Mouse (Mus musculus) liver, postnatal 0 days (tissue): ENCODE data around the gene Olfr15. TPM values are rescaled to one million over a fixed set of nuclear protein-coding genes. Genes with fewer than 3 reads are reported as not detected.
"Not testable (repeated sequence)": the region's sequence is repeated elsewhere in the genome, so short reads cannot be mapped to it uniquely, and the experiment has no call there.

ENCODE experiments used
- ATAC-seq: fragments of 200-750 bp; cut with Nextera tagmentation; 2 replicates; pipeline ENCODE4 v1.8.0; 2017; ENCODE audit warnings: mild to moderate bottlenecking, moderate library complexity
- DNase-seq: peaks from one replicate; pipeline ENCODE4 v3.0.0-alpha.2; 2016
- H3K27ac ChIP-seq: fragments of 300-500 bp; sonication (generic); 2 replicates; pipeline ENCODE4 v1.5.1; 2014; ENCODE audit warnings: antibody characterized with exemption, moderate library complexity, mild to moderate bottlenecking, low read depth
- H3K27me3 ChIP-seq: fragments of 300-500 bp; sonication (generic); 2 replicates; pipeline ENCODE4 v1.6.1; 2014; ENCODE audit warnings: low read length, control low read depth, mixed read lengths; ENCODE audit not compliant: insufficient read depth
- H3K36me3 ChIP-seq: fragments of 300-500 bp; sonication (generic); replicated peaks from 2 replicates; pipeline ENCODE4 v1.6.1; 2014; ENCODE audit warnings: mild to moderate bottlenecking, control low read depth, low read length, moderate library complexity, mixed read lengths; ENCODE audit not compliant: insufficient read depth
- H3K4me1 ChIP-seq: fragments of 300-500 bp; sonication (generic); 2 replicates; pipeline ENCODE4 v1.6.1; 2014; ENCODE audit warnings: antibody characterized with exemption, mild to moderate bottlenecking, control low read depth; ENCODE audit not compliant: insufficient read depth
- H3K4me2 ChIP-seq: fragments of 300-500 bp; sonication (generic); 2 replicates; pipeline ENCODE4 v1.6.1; 2014; ENCODE audit warnings: low read depth, mild to moderate bottlenecking, low read length, moderate library complexity, mixed read lengths
- H3K4me3 ChIP-seq: fragments of 300-500 bp; sonication (generic); 2 replicates; pipeline ENCODE4 v1.5.1; 2014; ENCODE audit warnings: low read depth, low read length
- H3K9ac ChIP-seq: fragments of 300-500 bp; sonication (generic); replicated peaks from 2 replicates; pipeline ENCODE4 v1.6.1; 2014; ENCODE audit warnings: mild to moderate bottlenecking, moderate library complexity
- H3K9me3 ChIP-seq: fragments of 300-500 bp; sonication (generic); 2 replicates; pipeline ENCODE4 v1.6.1; 2016; ENCODE audit warnings: mild to moderate bottlenecking, control low read depth, low read length, mixed read lengths
- CTCF ChIP-seq: sonication (generic); IDR thresholded peaks from 2 replicates; pipeline ENCODE4 v1.5.1; 2016; ENCODE audit warnings: antibody characterized with exemption, low read depth
- EP300 ChIP-seq: IDR thresholded peaks from 2 replicates; pipeline ENCODE4 v1.6.1; 2016; ENCODE audit warnings: antibody characterized with exemption, low read depth, mild to moderate bottlenecking
- WGBS: fragments of 180-500 bp; shearing (Covaris S2); extraction: QIAGEN DNeasy Blood & Tissue Kit; methylation state at CpG from one replicate; pipeline ENCODE4 v1.1.7; 2014; ENCODE audit not compliant: insufficient replicate concordance; 5-methylcytosine and 5-hydroxymethylcytosine counted together
- polyA plus RNA-seq: library from polyadenylated mRNA; unstranded; fragments of >200 nt; fragmentation: Nextera tagmentation; extraction: Ambion mirVana; gene quantifications from 2 replicates; pipeline ENCODE4 v1.2.1, GENCODE M21; 2015

The Olfr15 gene
- polyA plus RNA-seq, 1 experiment from 2014 or later = not detected

- Histone ChIP-seq H3K27ac (peak overlapping the region; percentile 81; the same call in 1 of the 2 replicates), H3K9me3 (no peaks in the 10 kb centered on the region), H3K4me2 (peak overlapping the region; percentile 85), H3K4me3 (0 out of 2 replicates have a peak overlapping the region, but pooled peaks have one; percentile 58), H3K36me3 (no peaks in the 10 kb centered on the region), H3K4me1 (peaks cover 13% of the 10 kb centered on the region), H3K9ac (peak overlapping the region; percentile 74; the same call in 1 of the 2 replicates), H3K27me3 (no peaks in the 10 kb centered on the region)
- 73% methylated on average over 4 of the region's 4 CpGs for WGBS
- ATAC-seq (no peak), DNase-seq (no peak)
- TF ChIP-seq CTCF (no peak), EP300 (no peak)
Observed at GRCm38 (mm10) chr16:3847871-3848270, 17.2 kb downstream of the Olfr15 start.

- no peaks in the 10 kb centered on the region for H3K9me3 ChIP-seq
- H3K27ac ChIP-seq = no peak overlapping the region
- H3K4me3 ChIP-seq = no peak overlapping the region
- H3K27me3 ChIP-seq = no peaks in the 10 kb centered on the region
- ATAC-seq = no peak
- TF ChIP-seq EP300 (no peak), CTCF (peak; percentile 40)
- no peaks in the 10 kb centered on the region for H3K36me3 ChIP-seq
- no peak for DNase-seq
- H3K9ac ChIP-seq = no peak overlapping the region
- H3K4me2 ChIP-seq = peak overlapping the region; percentile 85; the same call in 1 of the 2 replicates
- 65% methylated on average over 3 of the region's 3 CpGs for WGBS
- H3K4me1 ChIP-seq = peaks cover 13% of the 10 kb centered on the region
Observed at GRCm38 (mm10) chr16:3848416-3848815, 17.7 kb downstream of the Olfr15 start.

- not testable (repeated sequence) for H3K4me2 ChIP-seq, ATAC-seq, H3K9ac ChIP-seq, H3K27me3 ChIP-seq, H3K9me3 ChIP-seq, H3K27ac ChIP-seq, H3K4me3 ChIP-seq, H3K4me1 ChIP-seq, H3K36me3 ChIP-seq, DNase-seq
- 81% methylated on average over 13 of the region's 13 CpGs for WGBS
Observed at GRCm38 (mm10) chr16:3851301-3851700, 20.6 kb downstream of the Olfr15 start.

GRCm38 (mm10) chr16:3852586-3852985 is 21.9 kb downstream of the Olfr15 start:
- 76% methylated on average over 9 of the region's 12 CpGs for WGBS
- no peak for DNase-seq
- H3K27me3 ChIP-seq = no peaks in the 10 kb centered on the region
- ATAC-seq = no peak
- peaks cover 6% of the 10 kb centered on the region for H3K36me3 ChIP-seq
- no peak overlapping the region for H3K4me2 ChIP-seq
- H3K9me3 ChIP-seq = no peaks in the 10 kb centered on the region
- H3K27ac ChIP-seq = no peak overlapping the region
- H3K4me3 ChIP-seq = no peak overlapping the region
- peaks cover 5% of the 10 kb centered on the region for H3K4me1 ChIP-seq
- no peak overlapping the region for H3K9ac ChIP-seq
- TF ChIP-seq EP300 (no peak), CTCF (no peak)

- WGBS = 70% methylated on average over 11 of the region's 11 CpGs
- no peak for ATAC-seq
- H3K9ac ChIP-seq = no peak overlapping the region
Observed at GRCm38 (mm10) chr16:3854437-3855182, 23.9 kb downstream of the Olfr15 start.

GRCm38 (mm10) chr16:3855776-3856175 is 25.1 kb downstream of the Olfr15 start:
- H3K4me1 ChIP-seq = no peaks in the 10 kb centered on the region
- WGBS = 55% methylated on average over 1 of the region's 1 CpGs

More at GRCm38 (mm10) chr16:3854437-3855182, 23.9 kb downstream of the Olfr15 start:
- DNase-seq = no peak
- TF ChIP-seq EP300 = no peak
- TF ChIP-seq CTCF = no peak
- H3K4me3 ChIP-seq = no peak overlapping the region
- H3K36me3 ChIP-seq = peaks cover 6% of the 10 kb centered on the region
- no peaks in the 10 kb centered on the region for H3K4me1 ChIP-seq
- H3K27ac ChIP-seq = no peak overlapping the region
- H3K27me3 ChIP-seq = no peaks in the 10 kb centered on the region
- no peaks in the 10 kb centered on the region for H3K9me3 ChIP-seq
- no peak overlapping the region for H3K4me2 ChIP-seq

More at GRCm38 (mm10) chr16:3855776-3856175, 25.1 kb downstream of the Olfr15 start:
- H3K9me3 ChIP-seq = no peaks in the 10 kb centered on the region
- no peak overlapping the region for H3K4me3 ChIP-seq
- no peak overlapping the region for H3K27ac ChIP-seq
- DNase-seq (no peak), ATAC-seq (no peak)
- H3K27me3 ChIP-seq = no peaks in the 10 kb centered on the region
- TF ChIP-seq CTCF (no peak), EP300 (no peak)
- H3K4me2 ChIP-seq = no peak overlapping the region
- no peak overlapping the region for H3K9ac ChIP-seq
- H3K36me3 ChIP-seq = peaks cover 10% of the 10 kb centered on the region
